Mouse (Mus musculus): Measurements from ENCODE around the gene Plbd2. TPM values are rescaled to one million over a fixed set of nuclear protein-coding genes. Genes with fewer than 3 reads are reported as not detected.

Gene Plbd2
- total RNA-seq, 2 experiments from 2014 or later = 8.7 to 9.8 TPM

- 0 out of 2 replicates have a peak, but pooled peaks have one; percentile 9 for ATAC-seq (replicated peaks; ENCODE audit: poor library complexity)
Observed at GRCm38 (mm10) chr5:120438991-120439710, 64.3 kb downstream of the Plbd2 start.

- no peak for ATAC-seq (replicated peaks; ENCODE audit: poor library complexity)
Observed at GRCm38 (mm10) chr5:120438469-120438868, 65.0 kb downstream of the Plbd2 start.

- no peak for ATAC-seq (replicated peaks; ENCODE audit: poor library complexity)
Observed at GRCm38 (mm10) chr5:120437986-120438385, 65.4 kb downstream of the Plbd2 start.

- no peak for ATAC-seq (replicated peaks; ENCODE audit: poor library complexity)
Observed at GRCm38 (mm10) chr5:120437539-120437938, 65.9 kb downstream of the Plbd2 start.

GRCm38 (mm10) chr5:120436885-120437495 lies 66.4 kb downstream of the Plbd2 start:
- no peak for ATAC-seq (replicated peaks; ENCODE audit: poor library complexity)

- no peak for ATAC-seq (replicated peaks; ENCODE audit: poor library complexity)
Observed at GRCm38 (mm10) chr5:120435731-120436501, 67.5 kb downstream of the Plbd2 start.

GRCm38 (mm10) chr5:120435006-120435681 lies 68.3 kb downstream of the Plbd2 start:
- no peak for ATAC-seq (replicated peaks; ENCODE audit: poor library complexity)

GRCm38 (mm10) chr5:120434231-120434735 lies 69.1 kb downstream of the Plbd2 start:
- ATAC-seq (replicated peaks; ENCODE audit: poor library complexity) = no peak

Other genes starting within 250 kb of the Plbd2 start
- not detected in 2 replicates for gene Lhx5, start 71.9 kb downstream of the Plbd2 start, total RNA-seq (2015)
- not detected in 2 replicates for gene Lhx5, start 71.9 kb downstream of the Plbd2 start, total RNA-seq (2017)
- 1.6 and 7.1 TPM in 2 replicates for gene Sdsl, start 30.8 kb downstream of the Plbd2 start, total RNA-seq (2015)
- 3.2 and 9.0 TPM in 2 replicates for gene Sdsl, start 30.8 kb downstream of the Plbd2 start, total RNA-seq (2017)
- not detected in 2 replicates for gene Sds, start 27.1 kb downstream of the Plbd2 start, total RNA-seq (2015)
- gene Sds, start 27.1 kb downstream of the Plbd2 start, total RNA-seq (2017) = not detected in 2 replicates
- gene Slc8b1, start 7.5 kb upstream of the Plbd2 start, total RNA-seq (2015) = 21.1 and 23.5 TPM in 2 replicates
- gene Slc8b1, start 7.5 kb upstream of the Plbd2 start, total RNA-seq (2017) = 31.8 and 32.5 TPM in 2 replicates
- 37.0 and 38.8 TPM in 2 replicates for gene Tpcn1, start 85.0 kb upstream of the Plbd2 start, total RNA-seq (2015)
- 15.7 and 17.7 TPM in 2 replicates for gene Tpcn1, start 85.0 kb upstream of the Plbd2 start, total RNA-seq (2017)
- not detected in 2 replicates for gene Iqcd, start 85.4 kb upstream of the Plbd2 start, total RNA-seq (2015)
- 0.81 and 1.1 TPM in 2 replicates for gene Iqcd, start 85.4 kb upstream of the Plbd2 start, total RNA-seq (2017)
- gene Rita1, start 109.0 kb upstream of the Plbd2 start, total RNA-seq (2015) = 2.0 and 2.3 TPM in 2 replicates
- gene Rita1, start 109.0 kb upstream of the Plbd2 start, total RNA-seq (2017) = 4.7 and 5.8 TPM in 2 replicates
- 11.8 and 13.3 TPM in 2 replicates for gene Ddx54, start 109.1 kb upstream of the Plbd2 start, total RNA-seq (2015)
- gene Ddx54, start 109.1 kb upstream of the Plbd2 start, total RNA-seq (2017) = 34.9 and 35.8 TPM in 2 replicates
- not detected in 2 replicates for gene Cfap73, start 130.6 kb upstream of the Plbd2 start, total RNA-seq (2015)
- not detected in 2 replicates for gene Cfap73, start 130.6 kb upstream of the Plbd2 start, total RNA-seq (2017)
- gene Rasal1, start 145.2 kb upstream of the Plbd2 start, total RNA-seq (2015) = 0.10 and 0.67 TPM in 2 replicates
- 0.12 and 2.0 TPM in 2 replicates for gene Rasal1, start 145.2 kb upstream of the Plbd2 start, total RNA-seq (2017)
- 0.10 TPM in 1 of 2 replicates, not detected in the other for gene Dtx1, start 208.3 kb upstream of the Plbd2 start, total RNA-seq (2015)
- gene Dtx1, start 208.3 kb upstream of the Plbd2 start, total RNA-seq (2017) = not detected in 2 replicates
- 1.6 and 2.9 TPM in 2 replicates for gene Oas2, start 246.2 kb upstream of the Plbd2 start, total RNA-seq (2015)
- 0.12 and 0.30 TPM in 2 replicates for gene Oas2, start 246.2 kb upstream of the Plbd2 start, total RNA-seq (2017)